Mouse (Mus musculus): ENCODE measurements around the gene Gorab. TPM values are rescaled to one million over a fixed set of nuclear protein-coding genes. Genes with fewer than 3 reads are reported as not detected.

The Gorab gene
- polyA plus RNA-seq, 1 experiment from 2014 or later: 26.9 TPM

DNA sequence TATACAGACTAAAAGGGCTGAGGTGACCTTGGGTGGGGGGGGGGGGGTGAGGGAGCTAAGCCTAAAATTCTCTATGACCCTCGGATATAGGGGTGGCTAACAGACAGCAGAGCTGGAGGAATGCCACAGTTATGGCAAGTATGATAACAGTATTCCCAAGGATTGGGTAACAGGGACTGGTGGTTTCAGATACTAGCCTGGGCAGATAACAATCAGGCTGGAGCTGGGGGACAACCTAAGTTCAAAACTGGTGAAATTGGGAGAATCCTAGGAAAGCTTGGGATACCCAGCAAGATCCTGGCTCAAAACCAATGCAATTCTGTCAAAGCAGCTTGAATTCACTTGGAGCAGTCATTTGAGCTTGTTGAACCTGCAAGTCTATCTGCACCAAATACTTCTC is 22.9 kb downstream of the Gorab start:
- WGBS: 71% methylated on average over 1 of the region's 1 CpGs
- H3K4me3 ChIP-seq: no peak overlapping the region

DNA sequence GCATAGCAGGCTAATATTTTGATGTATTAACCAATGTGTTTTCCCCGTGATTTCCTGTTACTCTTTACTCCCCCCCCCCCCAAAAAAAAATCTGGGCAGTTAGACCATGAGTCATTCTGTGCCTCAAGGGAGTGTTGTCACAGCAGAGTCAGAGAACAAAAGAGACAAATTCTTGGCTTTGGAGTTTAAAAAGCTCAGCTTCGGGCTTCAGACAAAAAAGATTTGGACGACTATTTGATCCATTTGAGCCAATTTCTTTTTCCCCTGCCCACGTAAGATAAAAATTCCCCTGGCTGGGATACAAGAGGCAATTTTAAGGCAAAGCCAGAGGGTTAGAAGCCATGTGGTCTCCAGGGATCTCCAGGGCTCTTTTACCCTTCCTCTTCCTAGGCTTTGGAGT is 23.4 kb downstream of the Gorab start:
- no peak for ATAC-seq (ENCODE audit: low FRiP score, low read depth)

More for the DNA sequence above, 22.9 kb downstream of the Gorab start:
- no peaks in the 10 kb centered on the region for H3K27me3 ChIP-seq (replicated peaks)
- no peak for ATAC-seq (ENCODE audit: low FRiP score, low read depth)
- no peak overlapping the region for H3K27ac ChIP-seq
- no peak overlapping the region for H3K4me2 ChIP-seq (replicated peaks)
- H3K4me1 ChIP-seq: no peaks in the 10 kb centered on the region
- peaks cover 5% of the 10 kb centered on the region for H3K36me3 ChIP-seq
- H3K9ac ChIP-seq: no peak overlapping the region
- no peaks in the 10 kb centered on the region for H3K9me3 ChIP-seq

DNA sequence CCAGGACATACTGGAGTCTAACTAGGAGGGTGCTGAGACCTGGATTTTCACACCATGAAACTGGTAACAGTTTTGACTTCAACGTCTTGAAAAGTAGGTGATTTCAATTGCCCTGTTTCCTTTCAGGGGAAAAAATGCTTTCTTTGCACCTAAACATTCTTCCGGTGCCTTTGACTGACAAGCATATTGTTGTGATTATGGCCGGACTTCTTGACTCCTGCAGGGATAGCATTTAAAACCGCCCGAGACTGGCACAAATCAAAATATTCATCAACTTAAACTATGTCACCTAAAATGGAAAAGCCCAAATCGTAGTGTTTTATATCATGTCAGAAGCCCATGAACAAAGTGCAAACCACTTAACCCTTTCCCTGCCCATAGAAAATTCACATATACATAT is 25.5 kb downstream of the Gorab start:
- H3K27me3 ChIP-seq (replicated peaks): no peaks in the 10 kb centered on the region
- no peak overlapping the region for H3K4me2 ChIP-seq (replicated peaks)
- no peak overlapping the region for H3K9ac ChIP-seq
- H3K4me3 ChIP-seq: no peak overlapping the region
- 66% methylated on average over 6 of the region's 6 CpGs for WGBS
- no peak overlapping the region for H3K27ac ChIP-seq
- no peaks in the 10 kb centered on the region for H3K36me3 ChIP-seq
- H3K9me3 ChIP-seq: no peaks in the 10 kb centered on the region
- H3K4me1 ChIP-seq: no peaks in the 10 kb centered on the region
- ATAC-seq (ENCODE audit: low FRiP score, low read depth): no peak

More for the DNA sequence above, 23.4 kb downstream of the Gorab start:
- no peaks in the 10 kb centered on the region for H3K27me3 ChIP-seq (replicated peaks)
- H3K27ac ChIP-seq: no peak overlapping the region
- H3K9ac ChIP-seq: no peak overlapping the region
- no peaks in the 10 kb centered on the region; the same call in 1 of the 2 replicates for H3K36me3 ChIP-seq
- WGBS: 61% methylated on average over 4 of the region's 4 CpGs
- H3K4me3 ChIP-seq: no peak overlapping the region
- no peaks in the 10 kb centered on the region for H3K4me1 ChIP-seq
- no peak overlapping the region for H3K4me2 ChIP-seq (replicated peaks)
- no peaks in the 10 kb centered on the region for H3K9me3 ChIP-seq

DNA sequence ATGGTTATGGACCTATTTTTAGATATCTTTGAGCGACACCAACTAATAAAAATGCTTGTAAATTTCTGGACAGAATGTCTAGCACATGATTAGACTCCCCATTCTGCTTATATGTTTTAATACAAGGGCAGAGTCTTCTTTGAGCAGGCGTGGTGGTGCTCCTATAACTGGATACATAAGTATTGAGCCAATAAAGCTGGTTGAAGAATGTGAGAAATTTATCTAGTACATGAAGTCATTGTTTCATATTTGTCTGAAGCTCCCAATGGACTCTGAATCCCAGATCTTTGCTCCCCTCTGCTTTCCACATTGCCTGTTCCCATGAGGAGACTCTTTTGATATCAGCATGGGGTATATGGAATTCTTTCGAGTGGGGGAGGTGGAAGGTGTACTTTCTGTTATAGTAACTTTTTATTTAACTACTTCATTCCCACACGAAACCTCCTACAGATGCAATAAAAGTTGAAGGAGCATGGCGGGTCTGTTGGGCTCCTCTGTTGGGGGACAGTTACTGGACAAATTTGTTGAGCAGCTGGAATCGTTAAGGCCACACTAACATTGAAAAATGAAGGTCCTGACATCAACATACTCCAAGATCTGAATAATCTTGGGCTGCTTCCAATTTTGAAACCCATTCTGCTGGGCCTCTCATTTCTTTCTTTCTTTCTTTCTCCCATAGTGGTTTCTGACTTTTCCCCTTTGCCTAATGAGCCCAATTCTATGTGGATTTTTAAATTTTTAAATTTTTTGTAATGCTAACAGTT is 26.5 kb downstream of the Gorab start:
- Histone ChIP-seq H3K4me2 (replicated peaks) (no peak overlapping the region), H3K27me3 (replicated peaks) (no peaks in the 10 kb centered on the region), H3K27ac (no peak overlapping the region), H3K36me3 (no peaks in the 10 kb centered on the region), H3K9me3 (no peaks in the 10 kb centered on the region), H3K9ac (no peak overlapping the region), H3K4me1 (no peaks in the 10 kb centered on the region), H3K4me3 (no peak overlapping the region)
- no peak for ATAC-seq (ENCODE audit: low FRiP score, low read depth)
- 81% methylated on average over 6 of the region's 6 CpGs for WGBS

DNA sequence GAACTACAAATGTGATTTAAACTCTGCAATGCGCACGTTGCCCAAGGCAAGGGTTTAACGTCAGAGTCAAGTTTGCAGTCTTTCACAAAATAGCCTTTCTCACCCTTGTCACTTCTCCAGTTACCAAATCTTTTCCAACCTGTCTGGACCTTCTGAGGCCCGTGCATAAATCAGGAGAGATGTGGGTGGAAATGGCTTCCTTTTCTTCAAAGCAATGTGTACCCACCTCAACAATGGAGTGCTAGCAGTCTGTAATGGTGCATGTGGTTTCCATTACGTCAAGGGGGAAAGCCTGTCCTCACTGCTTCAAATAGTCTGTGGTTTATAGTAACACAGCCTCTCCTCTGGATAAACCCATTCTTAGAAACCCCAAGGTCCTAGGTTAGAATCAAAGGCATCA is 29.0 kb downstream of the Gorab start:
- no peak overlapping the region for H3K4me2 ChIP-seq (replicated peaks)
- WGBS: 71% methylated on average over 5 of the region's 5 CpGs
- no peaks in the 10 kb centered on the region for H3K27me3 ChIP-seq (replicated peaks)
- no peak overlapping the region for H3K9ac ChIP-seq
- no peaks in the 10 kb centered on the region for H3K4me1 ChIP-seq
- no peak for ATAC-seq (ENCODE audit: low FRiP score, low read depth)
- no peaks in the 10 kb centered on the region for H3K9me3 ChIP-seq
- H3K36me3 ChIP-seq: no peaks in the 10 kb centered on the region
- H3K27ac ChIP-seq: no peak overlapping the region
- no peak overlapping the region for H3K4me3 ChIP-seq

DNA sequence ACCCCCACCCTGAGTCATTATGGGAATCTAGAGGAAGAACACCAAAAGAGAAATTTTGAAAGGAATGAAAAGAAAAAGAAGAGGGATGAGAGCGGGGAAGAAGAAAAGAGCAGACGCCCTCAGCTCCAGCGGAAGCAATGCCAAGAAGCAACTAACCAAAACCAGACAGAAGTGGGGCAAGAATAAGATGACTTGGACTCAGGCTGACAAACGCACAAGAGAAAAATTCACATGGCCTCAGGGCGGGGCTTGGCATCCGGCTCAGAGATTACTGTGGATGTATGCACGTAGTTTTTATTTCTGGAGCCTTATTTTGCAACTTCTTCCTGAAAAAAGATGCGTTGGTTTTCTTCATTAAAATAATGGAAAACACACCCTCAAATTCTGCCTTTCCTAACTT is 41.3 kb downstream of the Gorab start:
- no peak overlapping the region for H3K9ac ChIP-seq
- no peak for ATAC-seq (ENCODE audit: low FRiP score, low read depth)
- no peaks in the 10 kb centered on the region for H3K36me3 ChIP-seq
- H3K4me1 ChIP-seq: no peaks in the 10 kb centered on the region
- WGBS: 85% methylated on average over 8 of the region's 8 CpGs
- H3K4me3 ChIP-seq: no peak overlapping the region
- H3K27me3 ChIP-seq (replicated peaks): no peaks in the 10 kb centered on the region
- no peak overlapping the region for H3K4me2 ChIP-seq (replicated peaks)
- no peaks in the 10 kb centered on the region for H3K9me3 ChIP-seq
- H3K27ac ChIP-seq: no peak overlapping the region

DNA sequence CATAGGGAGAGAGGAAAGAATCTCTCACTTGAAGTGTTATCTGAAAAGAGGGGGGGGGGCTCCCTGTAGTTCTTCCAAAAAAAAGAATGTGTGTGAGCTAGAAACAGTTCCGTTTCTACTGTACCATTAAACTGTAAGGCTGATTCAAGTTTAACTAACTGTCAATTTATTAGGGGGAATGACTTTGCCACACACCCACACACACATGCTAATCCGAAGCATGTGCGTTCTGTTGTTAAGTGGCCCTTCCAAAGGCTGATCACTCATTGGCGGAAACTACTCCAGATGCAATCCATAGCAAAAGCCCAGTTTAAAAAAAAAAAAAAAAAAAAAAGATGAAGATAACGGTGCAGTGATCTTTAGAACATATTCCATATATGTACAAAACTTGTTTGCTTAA is 42.1 kb downstream of the Gorab start:
- 84% methylated on average over 5 of the region's 5 CpGs for WGBS
- no peaks in the 10 kb centered on the region for H3K9me3 ChIP-seq
- no peaks in the 10 kb centered on the region for H3K4me1 ChIP-seq
- no peak for ATAC-seq (ENCODE audit: low FRiP score, low read depth)
- no peak overlapping the region for H3K27ac ChIP-seq
- no peak overlapping the region for H3K9ac ChIP-seq
- H3K36me3 ChIP-seq: no peaks in the 10 kb centered on the region
- no peak overlapping the region for H3K4me2 ChIP-seq (replicated peaks)
- no peak overlapping the region for H3K4me3 ChIP-seq
- H3K27me3 ChIP-seq (replicated peaks): no peaks in the 10 kb centered on the region

DNA sequence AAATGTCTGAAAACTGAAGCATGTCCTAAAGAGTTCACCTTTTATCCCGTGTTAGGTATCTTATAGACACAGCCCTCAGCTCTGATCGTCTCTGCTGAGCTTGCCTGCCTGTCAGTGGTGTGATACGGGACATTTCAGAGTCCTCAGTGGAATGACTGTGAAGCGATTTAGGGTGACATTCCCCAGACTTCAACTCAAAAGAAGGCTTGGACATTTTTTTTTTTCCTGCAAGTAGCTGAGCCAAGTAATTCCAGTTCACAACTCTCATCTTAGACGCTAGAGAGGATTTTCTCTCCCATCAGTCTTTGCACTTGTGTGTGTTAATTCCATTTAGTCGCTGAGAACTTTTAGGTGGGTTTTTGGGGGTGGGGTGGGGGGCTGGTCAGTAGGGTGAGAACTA is 42.7 kb downstream of the Gorab start:
- H3K9ac ChIP-seq: no peak overlapping the region
- no peaks in the 10 kb centered on the region for H3K36me3 ChIP-seq
- H3K4me2 ChIP-seq (replicated peaks): no peak overlapping the region
- WGBS: 73% methylated on average over 6 of the region's 6 CpGs
- H3K4me3 ChIP-seq: no peak overlapping the region
- no peak for ATAC-seq (ENCODE audit: low FRiP score, low read depth)
- no peaks in the 10 kb centered on the region for H3K9me3 ChIP-seq
- H3K4me1 ChIP-seq: no peaks in the 10 kb centered on the region
- H3K27ac ChIP-seq: no peak overlapping the region
- no peaks in the 10 kb centered on the region for H3K27me3 ChIP-seq (replicated peaks)

DNA sequence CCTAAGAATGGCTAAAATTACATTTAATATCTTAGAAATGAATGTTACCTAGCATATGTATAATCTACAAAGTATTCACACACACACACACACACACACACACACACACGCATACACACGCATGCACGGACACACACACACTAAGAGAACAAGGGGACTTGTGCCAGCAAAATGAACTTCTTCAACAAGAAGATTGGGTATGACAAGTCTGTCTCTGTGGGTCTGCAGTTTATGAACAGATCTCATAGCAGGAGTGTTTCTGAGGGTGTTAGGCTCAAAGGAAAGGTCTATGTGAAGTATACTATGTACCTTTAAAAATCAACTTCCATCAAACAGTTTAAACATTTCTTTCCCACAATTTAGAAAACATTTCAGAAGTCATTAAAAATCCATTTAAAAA is 43.9 kb downstream of the Gorab start:
- no peaks in the 10 kb centered on the region for H3K4me1 ChIP-seq
- 85% methylated on average over 3 of the region's 3 CpGs for WGBS
- no peak overlapping the region for H3K4me3 ChIP-seq
- no peaks in the 10 kb centered on the region for H3K27me3 ChIP-seq (replicated peaks)
- no peak overlapping the region for H3K4me2 ChIP-seq (replicated peaks)
- H3K9ac ChIP-seq: no peak overlapping the region
- no peak for ATAC-seq (ENCODE audit: low FRiP score, low read depth)
- no peaks in the 10 kb centered on the region for H3K36me3 ChIP-seq
- no peaks in the 10 kb centered on the region for H3K9me3 ChIP-seq
- H3K27ac ChIP-seq: no peak overlapping the region

DNA sequence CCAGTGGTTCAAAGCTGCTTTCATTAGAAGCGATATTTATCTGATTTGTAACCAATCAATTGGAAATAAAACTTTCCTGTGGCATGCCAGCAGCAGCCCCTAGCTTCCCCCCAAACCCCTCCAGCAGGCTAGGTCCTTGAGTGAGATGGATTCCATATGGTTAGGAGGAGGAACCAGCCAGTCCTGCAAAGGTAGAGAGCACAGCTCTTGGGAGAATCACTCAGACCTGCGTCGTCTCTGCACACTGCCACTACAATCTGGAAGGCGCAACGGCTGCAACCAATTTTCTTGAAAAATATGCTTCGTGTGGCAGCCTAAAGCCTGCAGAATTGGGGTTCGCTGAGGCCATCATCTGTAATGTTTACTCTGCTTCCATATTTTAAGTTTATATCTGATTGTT is 45.3 kb downstream of the Gorab start:
- Histone ChIP-seq H3K4me3 (no peak overlapping the region), H3K9ac (no peak overlapping the region), H3K27ac (no peak overlapping the region), H3K4me1 (no peaks in the 10 kb centered on the region), H3K36me3 (no peaks in the 10 kb centered on the region), H3K9me3 (no peaks in the 10 kb centered on the region), H3K4me2 (replicated peaks) (no peak overlapping the region), H3K27me3 (replicated peaks) (no peaks in the 10 kb centered on the region)
- ATAC-seq (ENCODE audit: low FRiP score, low read depth): no peak
- 67% methylated on average over 7 of the region's 7 CpGs for WGBS

DNA sequence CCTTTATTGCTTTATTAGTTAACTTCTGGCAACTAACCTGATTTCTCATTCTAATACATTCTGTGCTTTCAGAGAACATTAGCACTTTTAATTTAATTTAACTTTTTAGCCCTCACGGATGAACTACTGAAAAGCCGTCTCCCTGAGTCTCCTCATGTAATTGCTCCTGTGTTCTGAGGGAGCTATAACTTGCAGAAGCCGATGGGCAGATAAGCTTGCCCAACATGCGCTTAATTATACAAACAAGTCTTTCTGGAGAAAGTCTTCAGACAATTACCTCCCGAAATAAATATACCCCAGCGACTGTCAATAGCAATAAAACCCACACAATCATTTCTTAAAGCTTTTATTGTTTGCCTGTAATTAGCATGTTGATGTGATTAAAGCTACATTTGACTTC is 45.7 kb downstream of the Gorab start:
- 56% methylated on average over 6 of the region's 6 CpGs for WGBS
- Histone ChIP-seq H3K4me3 (no peak overlapping the region), H3K27me3 (replicated peaks) (no peaks in the 10 kb centered on the region), H3K9ac (no peak overlapping the region), H3K4me1 (no peaks in the 10 kb centered on the region), H3K9me3 (no peaks in the 10 kb centered on the region), H3K36me3 (no peaks in the 10 kb centered on the region), H3K27ac (no peak overlapping the region), H3K4me2 (replicated peaks) (no peak overlapping the region)
- no peak for ATAC-seq (ENCODE audit: low FRiP score, low read depth)

DNA sequence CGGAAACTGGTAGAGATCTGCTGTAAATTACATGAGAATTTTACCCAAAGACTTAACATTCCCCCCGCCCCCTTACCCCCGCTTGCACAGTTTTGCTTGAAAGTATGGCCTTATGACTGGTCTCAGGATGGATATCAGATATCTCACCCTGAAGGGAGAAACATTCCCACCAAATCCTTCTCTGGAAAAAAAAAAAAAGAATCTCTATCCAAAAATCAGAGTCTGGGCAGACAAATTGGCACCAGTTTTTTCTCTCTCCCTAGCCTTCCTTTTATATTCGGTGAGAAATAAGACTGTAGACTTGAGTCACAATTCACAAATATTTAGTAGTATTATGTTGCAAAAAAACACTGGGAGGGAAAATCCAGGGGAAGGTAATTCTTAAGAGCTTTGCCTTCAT is 47.3 kb downstream of the Gorab start:
- Histone ChIP-seq H3K9ac (no peak overlapping the region), H3K27ac (no peak overlapping the region), H3K4me2 (replicated peaks) (no peak overlapping the region), H3K36me3 (no peaks in the 10 kb centered on the region), H3K4me3 (no peak overlapping the region), H3K4me1 (no peaks in the 10 kb centered on the region), H3K9me3 (no peaks in the 10 kb centered on the region), H3K27me3 (replicated peaks) (no peaks in the 10 kb centered on the region)
- WGBS: 58% methylated on average over 4 of the region's 4 CpGs
- no peak for ATAC-seq (ENCODE audit: low FRiP score, low read depth)

DNA sequence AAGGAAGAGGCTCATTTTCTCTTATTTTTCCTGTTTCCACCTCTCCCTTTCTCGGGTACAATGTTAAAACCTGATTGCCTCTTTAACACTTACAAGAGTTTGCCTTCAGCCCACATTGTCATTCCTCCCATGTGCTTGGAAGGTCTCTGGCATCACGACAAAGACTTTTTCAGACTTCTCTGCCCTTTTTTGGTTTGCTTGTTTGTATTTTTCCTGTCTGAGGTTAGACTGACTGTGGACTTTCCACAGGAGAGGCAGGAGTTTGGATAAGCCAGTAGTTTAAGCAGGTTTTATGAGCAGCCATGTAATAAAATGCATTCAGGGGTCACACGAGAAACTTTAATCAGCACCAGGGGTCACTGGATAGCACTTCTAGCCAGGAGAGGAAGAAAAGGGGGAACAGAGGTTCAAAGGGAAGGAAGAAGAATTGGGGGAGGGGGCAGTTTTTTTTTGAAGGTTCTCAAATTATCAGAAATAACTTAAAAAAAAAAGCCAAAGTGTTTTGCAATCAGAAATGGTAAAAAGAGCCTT is 47.8 kb downstream of the Gorab start:
- H3K27me3 ChIP-seq (replicated peaks): no peaks in the 10 kb centered on the region
- H3K9me3 ChIP-seq: no peaks in the 10 kb centered on the region
- WGBS: 18% methylated on average over 3 of the region's 3 CpGs
- H3K4me3 ChIP-seq: no peak overlapping the region
- no peak overlapping the region for H3K27ac ChIP-seq
- no peak overlapping the region for H3K4me2 ChIP-seq (replicated peaks)
- no peak overlapping the region for H3K9ac ChIP-seq
- no peak for ATAC-seq (ENCODE audit: low FRiP score, low read depth)
- no peaks in the 10 kb centered on the region for H3K4me1 ChIP-seq
- no peaks in the 10 kb centered on the region for H3K36me3 ChIP-seq
